Mouse (Mus musculus): ENCODE results near the gene Sox5.

GRCm38 (mm10) chr6:144491761-144492415, 289.9 kb downstream of the Sox5 start:
- TF ChIP-seq EP300 (IDR thresholded peaks at IDR 0.05; ENCODE audit: low read depth) (no peak), CTCF (IDR thresholded peaks at IDR 0.05; ENCODE audit: low read depth) (no peak)

Measured in liver, embryonic 14.5 days (tissue).